Mouse (Mus musculus) forebrain, embryonic 14.5 days (tissue): Measurements from ENCODE around the gene Plekho1. TPM values are rescaled to one million over a fixed set of nuclear protein-coding genes. Genes with fewer than 3 reads are reported as not detected.

Source experiments
- ATAC-seq: fragments of 200-750 bp; cut with Nextera tagmentation; 2 replicates; pipeline ENCODE4 v1.8.0; 2017; ENCODE audit warnings: mild to moderate bottlenecking, moderate library complexity
- DNase-seq: peaks from one replicate; pipeline ENCODE4 v3.0.0-alpha.2; 2015; ENCODE audit warnings: low spot score
- H3K27ac ChIP-seq: fragments of 300-500 bp; sonication (generic); 2 replicates; pipeline ENCODE4 v1.5.1; 2014; ENCODE audit warnings: low read depth, mild to moderate bottlenecking, control low read depth, low read length, moderate library complexity
- H3K27me3 ChIP-seq: fragments of 300-500 bp; sonication (generic); replicated peaks from 2 replicates; pipeline ENCODE4 v1.6.1; 2014; ENCODE audit warnings: low read length, control low read depth, mixed read lengths; ENCODE audit not compliant: control insufficient read depth, insufficient read depth
- H3K36me3 ChIP-seq: fragments of 300-500 bp; sonication (generic); 2 replicates; pipeline ENCODE4 v1.6.1; 2014; ENCODE audit warnings: low read length, control low read depth; ENCODE audit not compliant: control insufficient read depth, insufficient read depth
- H3K4me1 ChIP-seq: fragments of 300-500 bp; sonication (generic); 2 replicates; pipeline ENCODE4 v1.6.1; 2014; ENCODE audit warnings: antibody characterized with exemption, low read length, control low read depth; ENCODE audit not compliant: control insufficient read depth, insufficient read depth
- H3K4me2 ChIP-seq: fragments of 300-500 bp; sonication (generic); 2 replicates; pipeline ENCODE4 v1.6.1; 2014; ENCODE audit warnings: mild to moderate bottlenecking, control low read depth, low read length
- H3K4me3 ChIP-seq: fragments of 300-500 bp; sonication (generic); 2 replicates; pipeline ENCODE4 v1.5.1; 2014; ENCODE audit warnings: low read depth, low read length, control low read depth
- H3K9ac ChIP-seq: fragments of 300-500 bp; sonication (generic); 2 replicates; pipeline ENCODE4 v1.6.1; 2014; ENCODE audit warnings: mild to moderate bottlenecking, low read length, control low read depth, moderate library complexity
- H3K9me3 ChIP-seq: fragments of 300-500 bp; sonication (generic); replicated peaks from 2 replicates; pipeline ENCODE4 v1.6.1; 2016; ENCODE audit warnings: low read length, control low read depth, mixed read lengths; ENCODE audit not compliant: control insufficient read depth
- WGBS: fragments of 180-500 bp; shearing (Covaris S2); extraction: QIAGEN DNeasy Blood & Tissue Kit; methylation state at CpG from one replicate; pipeline ENCODE4 v1.1.7; 2014; 5-methylcytosine and 5-hydroxymethylcytosine counted together
- polyA plus RNA-seq: library from polyadenylated mRNA; unstranded; fragments of >200 nt; fragmentation: Nextera tagmentation; extraction: Ambion mirVana; gene quantifications from 2 replicates; pipeline ENCODE4 v1.2.1, GENCODE M21; 2014

Gene Plekho1
- polyA plus RNA-seq, 1 experiment from 2014 or later: 67.4 TPM

- WGBS: 63% methylated on average over 10 of the region's 10 CpGs
- no peak overlapping the region for H3K27ac ChIP-seq
Observed at GRCm38 (mm10) chr3:95988969-95989368, 6.8 kb downstream of the Plekho1 start.

GRCm38 (mm10) chr3:95988138-95988537, 7.7 kb downstream of the Plekho1 start:
- DNase-seq: no peak
- peaks cover 62% of the 10 kb centered on the region for H3K36me3 ChIP-seq
- no peak overlapping the region for H3K4me2 ChIP-seq
- no peak overlapping the region for H3K4me3 ChIP-seq
- ATAC-seq: no peak
- H3K4me1 ChIP-seq: peaks cover 23% of the 10 kb centered on the region
- WGBS: 96% methylated on average over 1 of the region's 1 CpGs
- H3K27ac ChIP-seq: no peak overlapping the region
- no peaks in the 10 kb centered on the region for H3K9me3 ChIP-seq
- no peaks in the 10 kb centered on the region for H3K27me3 ChIP-seq
- no peak overlapping the region for H3K9ac ChIP-seq

More at GRCm38 (mm10) chr3:95988969-95989368, 6.8 kb downstream of the Plekho1 start:
- Histone ChIP-seq H3K9ac (no peak overlapping the region), H3K9me3 (no peaks in the 10 kb centered on the region), H3K4me2 (no peak overlapping the region), H3K4me1 (peaks cover 31% of the 10 kb centered on the region), H3K27me3 (no peaks in the 10 kb centered on the region), H3K4me3 (no peak overlapping the region), H3K36me3 (peaks cover 62% of the 10 kb centered on the region)
- ATAC-seq (no peak), DNase-seq (no peak)

- DNase-seq (no peak), ATAC-seq (no peak)
- peaks cover 19% of the 10 kb centered on the region for H3K4me1 ChIP-seq
- no peak overlapping the region for H3K9ac ChIP-seq
- no peaks in the 10 kb centered on the region for H3K9me3 ChIP-seq
- WGBS: 75% methylated on average over 6 of the region's 6 CpGs
- H3K4me3 ChIP-seq: no peak overlapping the region
- H3K4me2 ChIP-seq: no peak overlapping the region
- no peak overlapping the region for H3K27ac ChIP-seq
- peaks cover 59% of the 10 kb centered on the region for H3K36me3 ChIP-seq
- no peaks in the 10 kb centered on the region for H3K27me3 ChIP-seq
Observed at GRCm38 (mm10) chr3:95987386-95988110, 8.3 kb downstream of the Plekho1 start.

GRCm38 (mm10) chr3:95986984-95987383, 8.8 kb downstream of the Plekho1 start:
- Histone ChIP-seq H3K27ac (peak overlapping the region; percentile 85; the same call in 1 of the 2 replicates), H3K36me3 (peaks cover 53% of the 10 kb centered on the region), H3K27me3 (no peaks in the 10 kb centered on the region), H3K9ac (no peak overlapping the region), H3K4me3 (no peak overlapping the region), H3K9me3 (no peaks in the 10 kb centered on the region), H3K4me1 (peaks cover 19% of the 10 kb centered on the region), H3K4me2 (no peak overlapping the region)
- WGBS: 70% methylated on average over 4 of the region's 4 CpGs
- no peak for ATAC-seq
- no peak for DNase-seq

- peak; percentile 40 for ATAC-seq
- WGBS: 3% methylated on average over 21 of the region's 21 CpGs
- H3K9me3 ChIP-seq: no peaks in the 10 kb centered on the region
- H3K9ac ChIP-seq: peak overlapping the region; percentile 21
- peak overlapping the region; percentile 85 for H3K27ac ChIP-seq
- no peak overlapping the region for H3K4me3 ChIP-seq
- no peaks in the 10 kb centered on the region for H3K27me3 ChIP-seq
- peak; percentile 71 for DNase-seq
- H3K36me3 ChIP-seq: peaks cover 44% of the 10 kb centered on the region
- H3K4me1 ChIP-seq: peaks cover 19% of the 10 kb centered on the region
- H3K4me2 ChIP-seq: peak overlapping the region; percentile 37
Observed at GRCm38 (mm10) chr3:95986001-95986622, 9.7 kb downstream of the Plekho1 start.

- peak overlapping the region; percentile 37 for H3K4me2 ChIP-seq
Observed at GRCm38 (mm10) chr3:95985209-95986000, 10.4 kb downstream of the Plekho1 start.

GRCm38 (mm10) chr3:95982129-95982528, 13.7 kb downstream of the Plekho1 start:
- Histone ChIP-seq H3K36me3 (peaks cover 4% of the 10 kb centered on the region), H3K9me3 (no peaks in the 10 kb centered on the region), H3K9ac (no peak overlapping the region), H3K4me3 (no peak overlapping the region), H3K4me1 (peaks cover 19% of the 10 kb centered on the region), H3K4me2 (no peak overlapping the region), H3K27ac (no peak overlapping the region), H3K27me3 (no peaks in the 10 kb centered on the region)
- ATAC-seq (no peak), DNase-seq (no peak)
- WGBS: 93% methylated on average over 4 of the region's 4 CpGs

More at GRCm38 (mm10) chr3:95985209-95986000, 10.4 kb downstream of the Plekho1 start:
- DNase-seq: peak; percentile 90
- no peaks in the 10 kb centered on the region for H3K9me3 ChIP-seq
- WGBS: 2% methylated on average over 12 of the region's 12 CpGs
- peak overlapping the region; percentile 85 for H3K27ac ChIP-seq
- H3K4me1 ChIP-seq: peaks cover 19% of the 10 kb centered on the region
- H3K9ac ChIP-seq: peak overlapping the region; percentile 21
- no peak overlapping the region for H3K4me3 ChIP-seq
- peaks cover 37% of the 10 kb centered on the region for H3K36me3 ChIP-seq
- H3K27me3 ChIP-seq: no peaks in the 10 kb centered on the region
- peak; percentile 92 for ATAC-seq

- no peak for DNase-seq
- Histone ChIP-seq H3K4me1 (peaks cover 6% of the 10 kb centered on the region; the same call in 1 of the 2 replicates), H3K4me2 (no peak overlapping the region), H3K27me3 (no peaks in the 10 kb centered on the region), H3K4me3 (no peak overlapping the region), H3K36me3 (no peaks in the 10 kb centered on the region), H3K9ac (no peak overlapping the region), H3K9me3 (no peaks in the 10 kb centered on the region), H3K27ac (no peak overlapping the region)
- no peak for ATAC-seq
- 88% methylated on average over 12 of the region's 12 CpGs for WGBS
Observed at GRCm38 (mm10) chr3:95980276-95980970, 15.4 kb downstream of the Plekho1 start.
